Mouse (Mus musculus): ENCODE measurements around the gene Arhgap19. TPM values are rescaled to one million over a fixed set of nuclear protein-coding genes. Genes with fewer than 3 reads are reported as not detected.
A peak's percentile ranks its signal among the peaks of the same experiment; 100 is the strongest.
"Not testable (repeated sequence)": the region's sequence is repeated elsewhere in the genome, so short reads cannot be mapped to it uniquely, and the experiment has no call there.

Gene Arhgap19
- 12.7 and 13.6 TPM in 2 replicates for polyA plus RNA-seq (2015; fragmentation: Nextera tagmentation; extraction: Ambion mirVana)

GRCm38 (mm10) chr19:41801742-41802369 is at the start of gene Arhgap19:
TSS of gene Arhgap19 (minus strand) at chr19:41802047.
- no peaks in the 10 kb centered on the region for H3K27me3 ChIP-seq (ENCODE audit: control insufficient read depth, insufficient read depth, low read length)
- peak within 1 kb of the TSS; percentile 90 for H3K4me2 ChIP-seq (ENCODE audit: low read depth, low read length)
- ATAC-seq (replicated peaks; ENCODE audit: extremely low read depth, insufficient read depth, low FRiP score), result peak; percentile 100
- H3K9me3 ChIP-seq (replicated peaks; ENCODE audit: control insufficient read depth, low read length), result peaks cover 5% of the 10 kb centered on the region
- under 1% methylated on average over 48 of the region's 48 CpGs for WGBS
- H3K4me1 ChIP-seq (ENCODE audit: control insufficient read depth, insufficient read depth, low read length), result peaks cover 12% of the 10 kb centered on the region
- no peaks in the 10 kb centered on the region for H3K36me3 ChIP-seq (ENCODE audit: control insufficient read depth, insufficient read depth)
- H3K27ac ChIP-seq (ENCODE audit: low read length), result peak within 1 kb of the TSS; percentile 76
- peak within 1 kb of the TSS; percentile 97 for H3K4me3 ChIP-seq (ENCODE audit: low read length)
- H3K9ac ChIP-seq (ENCODE audit: low read length), result peak within 1 kb of the TSS; percentile 93

GRCm38 (mm10) chr19:41850719-41851543 is 49.1 kb upstream of the Arhgap19 start:
- no peak overlapping the region for H3K4me2 ChIP-seq (ENCODE audit: low read depth, low read length)
- 34% methylated on average over 14 of the region's 14 CpGs for WGBS
- peaks cover 6% of the 10 kb centered on the region for H3K4me1 ChIP-seq (ENCODE audit: control insufficient read depth, insufficient read depth, low read length)
- H3K4me3 ChIP-seq (ENCODE audit: low read length), result no peak overlapping the region
- H3K9me3 ChIP-seq (replicated peaks; ENCODE audit: control insufficient read depth, low read length), result no peaks in the 10 kb centered on the region
- no peak overlapping the region for H3K9ac ChIP-seq (ENCODE audit: low read length)
- no peak overlapping the region for H3K27ac ChIP-seq (ENCODE audit: low read length)
- no peaks in the 10 kb centered on the region for H3K36me3 ChIP-seq (ENCODE audit: control insufficient read depth, insufficient read depth)
- ATAC-seq (replicated peaks; ENCODE audit: extremely low read depth, insufficient read depth, low FRiP score), result no peak
- H3K27me3 ChIP-seq (ENCODE audit: control insufficient read depth, insufficient read depth, low read length), result no peaks in the 10 kb centered on the region

GRCm38 (mm10) chr19:41850021-41850718 is 48.3 kb upstream of the Arhgap19 start:
- Histone ChIP-seq H3K27me3 (ENCODE audit: control insufficient read depth, insufficient read depth, low read length) (no peaks in the 10 kb centered on the region), H3K4me1 (ENCODE audit: control insufficient read depth, insufficient read depth, low read length) (peaks cover 6% of the 10 kb centered on the region), H3K4me3 (ENCODE audit: low read length) (no peak overlapping the region), H3K9me3 (replicated peaks; ENCODE audit: control insufficient read depth, low read length) (no peaks in the 10 kb centered on the region), H3K9ac (ENCODE audit: low read length) (no peak overlapping the region), H3K27ac (ENCODE audit: low read length) (no peak overlapping the region), H3K4me2 (ENCODE audit: low read depth, low read length) (no peak overlapping the region), H3K36me3 (ENCODE audit: control insufficient read depth, insufficient read depth) (no peaks in the 10 kb centered on the region)
- WGBS, result 35% methylated on average over 6 of the region's 6 CpGs
- no peak for ATAC-seq (replicated peaks; ENCODE audit: extremely low read depth, insufficient read depth, low FRiP score)

GRCm38 (mm10) chr19:41847992-41848851 is 46.4 kb upstream of the Arhgap19 start, which contains the start of gene Frat2:
TSS of gene Frat2 (minus strand) at chr19:41848132.
- under 1% methylated on average over 72 of the region's 72 CpGs for WGBS
- Histone ChIP-seq H3K9me3 (replicated peaks; ENCODE audit: control insufficient read depth, low read length) (no peaks in the 10 kb centered on the region), H3K27ac (ENCODE audit: low read length) (peak within 1 kb of the TSS; percentile 74), H3K4me1 (ENCODE audit: control insufficient read depth, insufficient read depth, low read length) (peaks cover 6% of the 10 kb centered on the region), H3K36me3 (ENCODE audit: control insufficient read depth, insufficient read depth) (no peaks in the 10 kb centered on the region), H3K9ac (ENCODE audit: low read length) (peak within 1 kb of the TSS; percentile 75), H3K4me2 (ENCODE audit: low read depth, low read length) (peak within 1 kb of the TSS; percentile 97), H3K27me3 (ENCODE audit: control insufficient read depth, insufficient read depth, low read length) (no peaks in the 10 kb centered on the region), H3K4me3 (ENCODE audit: low read length) (peak within 1 kb of the TSS; percentile 73)
- ATAC-seq (replicated peaks; ENCODE audit: extremely low read depth, insufficient read depth, low FRiP score), result peak; percentile 95

- peak overlapping the region; percentile 74 for H3K27ac ChIP-seq (ENCODE audit: low read length)
- H3K4me3 ChIP-seq (ENCODE audit: low read length), result peak overlapping the region; percentile 73
- H3K36me3 ChIP-seq (ENCODE audit: control insufficient read depth, insufficient read depth); H3K9me3 ChIP-seq (replicated peaks; ENCODE audit: control insufficient read depth, low read length); H3K27me3 ChIP-seq (ENCODE audit: control insufficient read depth, insufficient read depth, low read length); H3K4me1 ChIP-seq (ENCODE audit: control insufficient read depth, insufficient read depth, low read length): not testable (repeated sequence)
- peak overlapping the region; percentile 75 for H3K9ac ChIP-seq (ENCODE audit: low read length)
- ATAC-seq (replicated peaks; ENCODE audit: extremely low read depth, insufficient read depth, low FRiP score), result peak; percentile 47
- H3K4me2 ChIP-seq (ENCODE audit: low read depth, low read length), result peak overlapping the region; percentile 97
- WGBS, result under 1% methylated on average over 51 of the region's 53 CpGs
Measured at GRCm38 (mm10) chr19:41847614-41847991, 45.8 kb upstream of the Arhgap19 start.

GRCm38 (mm10) chr19:41847091-41847581 is 45.3 kb upstream of the Arhgap19 start:
- peak overlapping the region; percentile 73 for H3K4me3 ChIP-seq (ENCODE audit: low read length)
- H3K27ac ChIP-seq (ENCODE audit: low read length), result peak overlapping the region; percentile 74
- peak overlapping the region; percentile 97 for H3K4me2 ChIP-seq (ENCODE audit: low read depth, low read length)
- H3K9me3 ChIP-seq (replicated peaks; ENCODE audit: control insufficient read depth, low read length), result no peaks in the 10 kb centered on the region
- under 1% methylated on average over 64 of the region's 64 CpGs for WGBS
- H3K9ac ChIP-seq (ENCODE audit: low read length), result peak overlapping the region; percentile 75
- H3K4me1 ChIP-seq (ENCODE audit: control insufficient read depth, insufficient read depth, low read length), result peaks cover 6% of the 10 kb centered on the region
- H3K27me3 ChIP-seq (ENCODE audit: control insufficient read depth, insufficient read depth, low read length), result no peaks in the 10 kb centered on the region
- no peaks in the 10 kb centered on the region for H3K36me3 ChIP-seq (ENCODE audit: control insufficient read depth, insufficient read depth)
- peak; percentile 25 for ATAC-seq (replicated peaks; ENCODE audit: extremely low read depth, insufficient read depth, low FRiP score)

GRCm38 (mm10) chr19:41846366-41847090 is 44.7 kb upstream of the Arhgap19 start:
- no peak for ATAC-seq (replicated peaks; ENCODE audit: extremely low read depth, insufficient read depth, low FRiP score)
- peak overlapping the region; percentile 11; the same call in 1 of the 2 replicates for H3K27ac ChIP-seq (ENCODE audit: low read length)

GRCm38 (mm10) chr19:41844345-41844744 is 42.5 kb upstream of the Arhgap19 start:
- Histone ChIP-seq H3K4me3 (ENCODE audit: low read length) (no peak overlapping the region), H3K9ac (ENCODE audit: low read length) (no peak overlapping the region), H3K4me2 (ENCODE audit: low read depth, low read length) (no peak overlapping the region), H3K9me3 (replicated peaks; ENCODE audit: control insufficient read depth, low read length) (no peaks in the 10 kb centered on the region), H3K36me3 (ENCODE audit: control insufficient read depth, insufficient read depth) (no peaks in the 10 kb centered on the region), H3K27ac (ENCODE audit: low read length) (no peak overlapping the region), H3K27me3 (ENCODE audit: control insufficient read depth, insufficient read depth, low read length) (no peaks in the 10 kb centered on the region), H3K4me1 (ENCODE audit: control insufficient read depth, insufficient read depth, low read length) (peaks cover 11% of the 10 kb centered on the region)
- no peak for ATAC-seq (replicated peaks; ENCODE audit: extremely low read depth, insufficient read depth, low FRiP score)
- WGBS, result 81% methylated on average over 6 of the region's 6 CpGs

More at GRCm38 (mm10) chr19:41846366-41847090, 44.7 kb upstream of the Arhgap19 start:
- H3K27me3 ChIP-seq (ENCODE audit: control insufficient read depth, insufficient read depth, low read length), result no peaks in the 10 kb centered on the region
- peak overlapping the region; percentile 75 for H3K9ac ChIP-seq (ENCODE audit: low read length)
- no peaks in the 10 kb centered on the region for H3K36me3 ChIP-seq (ENCODE audit: control insufficient read depth, insufficient read depth)
- peak overlapping the region; percentile 73 for H3K4me3 ChIP-seq (ENCODE audit: low read length)
- H3K4me1 ChIP-seq (ENCODE audit: control insufficient read depth, insufficient read depth, low read length), result peaks cover 7% of the 10 kb centered on the region
- H3K9me3 ChIP-seq (replicated peaks; ENCODE audit: control insufficient read depth, low read length), result no peaks in the 10 kb centered on the region
- H3K4me2 ChIP-seq (ENCODE audit: low read depth, low read length), result peak overlapping the region; percentile 97
- 9% methylated on average over 21 of the region's 21 CpGs for WGBS

Measured in heart, embryonic 16.5 days (tissue).